Mouse (Mus musculus) gastrocnemius, postnatal 14 days (tissue): ENCODE measurements at regions not wholly inside any gene's neighbourhood (a gene's known extent, or its start where the extent isn't known, plus 50 kb on each side); places are given as distances from the start of the nearest gene placed in this dataset.
A peak's percentile ranks its signal among the peaks of the same experiment; 100 is the strongest.

ENCODE experiments used
- DNase-seq: peaks from one replicate; pipeline ENCODE4 v3.0.0; 2021; ENCODE audit warnings: mixed read lengths
- intact Hi-C: fragments of 180-260 bp; cut with DNase I; formaldehyde crosslinking; loops from one replicate; pipeline ENCODE4 v1.15.1; 2025; ENCODE audit warnings: low total_unique reads

DNA sequence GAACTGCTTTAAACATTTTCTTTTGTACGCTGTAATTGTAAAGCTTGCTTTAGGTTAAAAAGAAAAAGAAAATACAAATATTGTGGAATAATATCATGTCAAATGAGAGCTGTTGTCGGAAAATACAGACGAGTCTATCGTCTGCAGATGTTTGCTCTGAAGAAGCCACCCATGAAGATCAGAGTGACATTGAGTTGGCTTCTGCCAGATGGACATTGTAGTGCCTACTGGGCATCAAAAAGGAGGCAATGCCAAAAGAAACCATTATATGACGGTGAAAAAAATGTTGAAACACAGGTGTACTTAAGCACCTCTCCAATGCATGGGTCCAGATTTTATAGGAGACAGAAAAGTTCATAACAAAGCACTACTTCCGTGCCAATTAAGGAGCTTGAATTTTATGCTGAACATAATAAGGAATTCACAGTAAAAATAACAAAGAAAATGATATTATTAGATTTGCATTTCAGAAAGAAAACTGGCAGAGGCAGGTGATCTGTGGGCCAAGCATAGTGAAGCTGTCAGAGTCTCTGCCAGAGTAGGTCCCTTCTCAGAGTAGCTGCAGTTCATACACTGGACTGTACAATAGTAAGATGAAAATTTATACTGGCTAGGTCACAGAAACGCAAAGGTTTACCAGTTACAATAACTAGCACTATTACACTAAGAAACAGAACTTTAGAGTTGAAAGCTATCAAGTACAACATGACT lies 718.9 kb downstream of the Dach1 start:
- DNase-seq: no peak
- intact Hi-C loops: no loop called here

DNA sequence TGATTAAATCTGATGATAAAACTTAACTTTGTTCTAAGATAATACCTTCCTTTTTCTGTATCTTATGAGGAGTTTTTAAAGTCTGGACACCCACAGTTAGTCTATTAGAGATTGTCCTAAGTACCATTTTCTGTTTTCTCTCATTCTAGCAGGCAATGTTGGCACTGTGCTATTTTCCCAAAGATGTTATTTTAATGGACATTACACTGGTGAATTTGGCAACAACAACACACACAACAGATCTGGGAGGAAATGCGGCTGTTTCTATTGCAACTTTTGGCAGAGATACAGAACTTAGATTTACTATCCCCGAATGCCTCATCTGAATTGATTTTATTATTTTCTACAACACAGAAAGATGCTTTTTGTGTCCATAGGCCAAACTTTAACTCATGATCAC lies 720.9 kb downstream of the Dach1 start:
- intact Hi-C loops: no loop called here
- no peak for DNase-seq

DNA sequence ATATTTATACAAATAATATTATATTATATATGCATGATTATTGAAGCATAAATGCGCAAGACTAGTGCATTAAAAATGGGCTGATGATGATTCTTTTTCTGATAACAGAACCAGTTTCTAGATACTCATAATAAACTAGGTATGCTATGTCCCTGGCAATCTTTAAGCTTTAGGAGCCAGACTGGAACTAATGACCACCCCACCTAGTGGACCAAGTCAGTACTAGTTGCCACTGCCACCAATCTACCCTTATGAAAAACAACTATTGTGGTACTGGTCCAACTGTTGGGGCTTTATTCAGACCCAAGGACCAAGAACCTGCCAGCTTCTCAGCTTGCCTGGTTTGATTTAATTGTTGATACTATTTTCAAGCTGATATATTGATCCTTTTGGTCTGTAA lies 722.8 kb downstream of the Dach1 start:
- intact Hi-C loops: no loop called here
- no peak for DNase-seq

DNA sequence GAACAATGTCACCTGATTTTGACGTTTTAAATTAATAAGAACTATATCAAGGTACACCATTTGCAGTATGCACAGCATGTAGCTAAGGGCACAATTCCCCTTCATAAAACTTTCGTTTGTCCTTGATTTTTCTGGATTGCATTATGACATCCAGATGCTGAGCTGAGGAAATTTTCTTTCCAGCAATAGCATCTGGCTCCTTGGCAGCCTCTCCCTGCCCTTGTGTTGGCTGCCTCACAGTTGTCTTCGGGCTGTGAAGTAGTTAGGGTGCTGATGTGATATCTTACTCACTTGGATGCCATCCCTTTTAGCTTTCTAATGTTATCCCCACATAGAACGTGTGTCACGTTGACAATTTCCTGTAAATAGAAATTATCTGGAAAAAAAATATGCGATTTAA lies 729.2 kb downstream of the Dach1 start:
- intact Hi-C loops: no loop called here
- DNase-seq: peak; percentile 13

DNA sequence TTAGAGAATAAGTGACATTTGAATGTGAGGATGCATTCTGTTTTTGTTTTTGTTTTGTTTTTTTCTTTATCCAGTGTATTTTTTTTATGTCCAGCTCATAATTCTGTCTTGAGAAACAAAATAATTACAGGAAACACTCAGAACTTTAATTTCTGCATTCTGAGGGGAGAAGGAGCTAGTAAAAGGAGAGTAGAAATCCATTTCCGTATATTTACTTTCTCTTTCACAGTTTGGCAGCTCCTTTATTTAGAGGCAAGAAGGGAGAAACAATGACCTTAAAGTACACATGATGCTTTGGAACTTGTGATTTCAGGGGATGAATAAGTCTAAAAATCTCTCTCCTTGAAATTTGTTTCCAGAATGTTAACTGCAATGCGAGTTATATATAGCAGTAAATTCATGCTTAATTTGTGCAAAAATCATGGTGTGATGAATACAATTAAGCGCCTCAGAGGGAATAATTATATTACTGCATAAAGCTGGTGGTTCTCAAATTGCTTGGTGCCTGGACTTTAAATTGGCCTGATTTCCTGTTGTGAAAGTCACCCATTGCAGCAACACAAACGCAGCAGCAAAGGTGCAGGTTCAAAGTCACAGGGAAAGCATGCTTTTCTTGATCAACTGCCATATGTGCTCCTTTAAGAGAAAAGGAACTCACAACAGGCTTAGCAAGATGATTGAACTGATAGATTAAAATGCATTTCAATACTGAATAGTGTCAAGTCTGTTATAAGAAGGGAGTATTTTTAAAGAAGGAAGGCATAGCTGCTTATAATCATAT lies 733.9 kb downstream of the Dach1 start:
- DNase-seq: no peak
- intact Hi-C loops: no loop called here

DNA sequence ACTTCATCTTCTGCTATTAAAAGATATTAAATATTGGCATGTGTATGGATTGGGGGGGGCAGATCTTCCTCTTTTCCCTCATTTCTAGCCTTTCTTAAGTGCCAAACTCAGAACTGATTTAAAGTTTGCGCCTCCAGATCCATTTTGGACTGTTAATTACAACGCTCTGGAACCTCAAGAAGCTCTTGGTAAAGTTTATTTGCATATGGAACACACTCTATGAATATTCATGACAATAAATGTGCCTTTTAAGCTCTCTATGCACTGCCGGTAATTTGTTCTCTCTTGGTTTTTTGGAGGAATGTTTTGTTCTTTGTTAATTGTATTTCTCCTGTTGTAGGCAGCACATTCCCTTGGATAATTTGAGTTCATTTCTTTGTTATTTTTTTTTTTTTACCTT lies 738.3 kb downstream of the Dach1 start:
- no peak for DNase-seq
- intact Hi-C loops: no loop called here

DNA sequence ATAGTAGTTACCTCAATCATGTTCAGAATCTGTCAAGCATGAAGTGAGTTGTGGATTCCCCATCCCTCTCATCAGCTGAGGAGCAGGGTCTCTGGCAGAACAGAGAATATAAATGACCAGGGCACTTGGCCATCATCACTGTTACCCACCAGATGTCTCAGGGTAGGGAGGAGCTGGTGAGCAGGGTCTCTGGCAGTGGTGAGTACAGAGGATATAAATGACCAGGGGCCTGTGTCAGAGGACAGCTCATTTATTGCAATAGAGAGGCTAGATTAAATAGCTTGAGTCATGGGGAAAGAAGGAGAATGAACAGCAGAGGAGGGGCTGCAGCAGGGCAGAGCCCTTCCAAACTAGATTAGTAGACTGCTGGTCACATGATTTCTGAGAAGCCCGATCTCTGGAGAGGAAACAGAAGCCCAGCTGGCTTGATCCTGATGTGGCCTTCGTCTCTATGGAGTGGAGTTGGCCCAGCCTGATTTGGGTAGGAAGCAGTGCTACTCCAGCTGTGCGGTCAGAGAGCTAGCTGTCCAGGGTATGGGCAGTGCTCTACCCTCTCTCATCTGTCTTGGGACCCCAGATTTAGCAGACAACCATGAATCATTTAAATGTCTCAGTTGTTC lies 766.3 kb downstream of the Dach1 start:
- peak; percentile 6 for DNase-seq
- intact Hi-C loops: no loop called here

DNA sequence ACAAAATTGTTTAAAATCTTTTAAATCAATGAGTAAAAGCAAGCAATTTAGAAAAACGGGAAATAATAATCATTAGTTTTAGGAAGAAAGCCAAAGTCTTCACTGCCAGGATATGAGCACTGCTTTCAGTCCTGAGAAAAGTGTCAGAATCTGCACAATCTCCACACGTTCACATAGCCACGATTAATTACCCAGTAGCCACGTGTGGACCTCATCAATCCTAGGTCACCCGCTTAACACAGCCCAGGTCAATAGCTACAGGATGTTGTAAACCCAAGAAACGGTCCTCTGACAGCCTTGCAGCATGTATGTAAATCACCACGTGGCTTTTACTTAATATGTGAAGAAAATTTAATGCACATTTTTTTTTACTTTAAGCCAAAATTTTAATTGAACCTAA lies 773.2 kb downstream of the Dach1 start:
- no peak for DNase-seq
- intact Hi-C loops: no loop called here

DNA sequence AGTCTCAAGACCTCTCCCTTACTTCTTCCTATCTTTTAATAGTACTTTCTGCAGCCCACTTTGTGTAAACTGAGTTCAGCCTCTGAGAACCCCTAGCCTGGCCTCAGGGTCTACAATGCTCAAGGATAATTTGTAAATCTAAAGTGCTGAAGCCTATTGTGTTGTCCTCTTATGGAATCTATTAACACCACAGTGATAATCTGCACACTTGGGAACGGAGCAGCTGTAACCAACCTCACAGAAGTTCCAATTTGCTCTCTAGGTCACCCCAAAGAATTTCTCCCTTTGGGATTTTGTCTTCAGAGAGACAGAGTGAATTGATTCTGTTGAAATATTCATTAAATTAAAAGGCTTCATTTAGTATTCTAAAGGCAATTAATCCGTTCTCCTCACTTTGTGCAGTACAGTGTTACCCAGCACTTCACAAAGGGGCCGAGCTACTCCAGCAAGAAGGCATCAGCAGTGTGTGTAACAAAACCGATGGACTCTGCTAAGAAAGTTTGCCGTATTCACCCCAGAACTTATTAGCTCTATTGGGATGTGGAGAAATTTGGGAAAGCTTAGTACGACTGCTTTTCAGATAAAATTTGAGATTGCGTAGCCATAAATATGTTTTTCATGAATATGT lies 773.7 kb downstream of the Dach1 start:
- no peak for DNase-seq
- intact Hi-C loops: no loop called here

DNA sequence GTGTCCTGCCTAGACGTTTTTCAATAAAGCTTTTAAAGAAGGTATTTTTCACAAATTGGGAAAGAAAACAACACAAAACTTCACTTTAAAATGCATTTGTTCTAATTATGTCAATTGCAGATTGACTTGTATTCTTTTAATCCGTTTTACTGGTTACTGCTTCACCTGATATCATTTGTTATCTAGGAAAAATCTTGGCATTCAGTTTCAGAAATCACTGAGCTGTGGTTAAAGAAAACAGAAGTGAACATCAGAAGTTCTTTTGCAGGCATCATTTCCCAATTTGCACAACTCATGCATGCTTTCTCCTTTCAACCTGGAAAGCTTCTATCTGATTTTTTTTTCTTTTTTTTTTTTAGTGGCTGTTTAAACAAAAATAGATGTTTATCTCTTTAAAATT lies 780.6 kb downstream of the Dach1 start:
- no peak for DNase-seq
- intact Hi-C loops: no loop called here

DNA sequence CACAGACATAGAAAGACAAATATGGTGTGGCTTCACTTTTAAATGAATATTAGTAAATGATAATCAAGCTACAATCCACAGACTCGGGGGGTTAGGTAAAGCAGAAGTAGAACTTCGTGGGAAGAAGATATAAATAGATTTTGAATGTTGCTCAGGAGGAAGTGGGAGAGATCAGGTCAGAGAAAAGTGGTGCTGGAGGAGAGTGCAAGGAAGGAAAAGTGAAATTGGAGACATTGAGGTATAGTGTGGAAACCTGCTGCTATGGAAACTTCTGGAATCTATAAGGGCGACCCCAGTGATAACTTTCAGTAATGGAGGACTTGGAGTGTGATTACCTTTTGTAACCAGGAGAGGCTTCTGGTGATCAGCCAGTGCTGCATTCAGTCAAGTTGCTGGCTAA lies 789.4 kb downstream of the Dach1 start:
- DNase-seq: no peak
- intact Hi-C loops: no loop called here

DNA sequence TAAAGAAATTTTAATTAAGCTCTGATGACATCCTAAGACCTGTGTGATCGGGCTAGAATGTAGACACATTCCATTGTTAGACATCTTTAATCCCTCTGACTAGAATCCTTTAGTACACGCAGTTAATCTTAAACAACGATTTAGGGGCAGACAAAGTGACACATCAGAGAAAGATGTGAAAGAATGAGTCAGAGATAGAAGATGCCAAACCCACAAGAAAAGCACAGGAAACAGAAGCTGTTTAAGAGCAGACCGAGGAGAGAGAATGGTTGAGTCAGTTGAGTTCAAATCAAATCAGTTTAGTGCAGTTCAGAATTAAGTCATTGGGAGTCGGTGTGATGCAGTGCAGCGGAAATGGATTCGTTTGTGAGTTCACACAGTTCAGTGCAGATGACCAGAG lies 812.6 kb downstream of the Dach1 start:
- intact Hi-C loops: no loop called here
- no peak for DNase-seq

DNA sequence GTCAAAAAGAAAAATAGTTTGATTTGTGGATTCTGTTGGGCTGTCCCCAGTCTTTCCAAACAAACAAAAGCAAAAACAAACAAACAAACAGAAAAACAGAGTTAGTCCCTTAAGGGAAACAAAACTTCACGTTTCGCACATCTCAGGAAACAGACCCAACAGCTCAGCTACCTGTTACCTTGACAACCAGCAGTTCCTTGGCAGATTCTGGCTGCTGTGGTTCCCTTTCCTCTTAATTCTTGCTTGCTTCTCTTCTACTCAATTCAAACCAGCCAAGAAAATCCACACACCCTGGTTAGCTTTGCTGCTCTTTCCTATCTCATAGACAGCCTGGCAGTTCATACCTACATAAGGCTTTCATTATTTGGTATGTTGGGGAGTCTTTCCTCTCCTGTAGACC lies 821.6 kb downstream of the Dach1 start:
- intact Hi-C loops: no loop called here
- DNase-seq: no peak

DNA sequence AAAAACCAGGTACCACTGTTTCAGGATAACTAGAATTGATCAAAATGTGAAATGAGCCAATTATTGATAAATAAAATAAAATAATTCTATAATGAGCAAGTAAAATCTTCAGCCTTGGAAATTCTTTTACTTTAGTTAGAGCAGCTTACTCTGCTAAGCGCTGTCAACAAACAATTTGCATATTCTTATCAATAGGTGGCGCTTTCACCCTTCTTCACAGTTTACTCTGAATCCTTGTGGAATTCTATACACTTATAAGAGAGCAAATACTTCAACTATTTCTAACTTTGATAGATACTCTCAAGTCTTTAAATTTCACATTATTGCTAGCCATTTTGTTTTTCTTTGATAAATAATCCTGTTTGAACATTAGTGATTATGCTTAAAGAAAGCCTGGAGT lies 812.5 kb upstream of the Klhl1 start:
- intact Hi-C loops: no loop called here
- no peak for DNase-seq

DNA sequence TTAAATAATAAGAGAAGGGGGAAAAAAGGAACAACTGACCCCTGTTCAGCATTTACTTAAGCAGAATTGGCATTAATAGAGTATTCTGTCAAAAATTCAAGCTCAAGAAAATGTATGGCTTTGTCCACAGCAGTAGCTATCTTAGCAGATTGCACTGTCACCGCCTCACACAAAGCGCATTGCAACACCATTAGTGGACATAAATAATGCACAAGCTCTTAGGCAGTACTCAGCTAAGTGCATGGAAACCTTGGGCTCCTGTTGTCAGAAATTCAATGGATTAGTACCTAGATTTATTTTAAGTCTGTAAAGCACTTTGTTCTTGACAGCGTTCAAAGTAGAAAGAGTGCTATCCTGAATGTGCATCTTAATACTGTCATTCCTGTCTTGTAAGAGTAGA lies 811.1 kb upstream of the Klhl1 start:
- intact Hi-C loops: loop anchor here (10.0 kb wide), 1 partner anchor 855 kb away; no protein-coding TSS in a partner anchor

DNA sequence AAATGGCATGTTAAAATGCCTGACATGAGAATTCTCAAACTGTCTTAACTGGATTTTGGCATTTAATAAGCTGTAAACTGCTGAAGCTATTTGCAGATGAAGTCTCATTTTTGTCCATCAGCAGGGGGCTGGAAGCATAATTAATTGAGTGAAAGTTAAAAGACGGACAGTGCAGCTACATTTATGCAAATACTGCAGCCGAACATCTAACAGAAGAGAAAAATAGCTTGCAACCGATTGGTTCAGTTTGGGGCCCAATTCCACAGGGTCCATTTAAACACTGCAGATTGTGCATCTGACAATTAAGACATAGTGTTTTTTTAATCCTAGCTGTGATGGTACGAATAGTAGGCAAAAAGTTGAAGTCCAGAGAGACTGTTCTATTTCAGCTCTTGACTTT lies 774.2 kb upstream of the Klhl1 start:
- DNase-seq: no peak
- intact Hi-C loops: no loop called here

More for the DNA sequence above, 811.1 kb upstream of the Klhl1 start:
- DNase-seq: no peak

DNA sequence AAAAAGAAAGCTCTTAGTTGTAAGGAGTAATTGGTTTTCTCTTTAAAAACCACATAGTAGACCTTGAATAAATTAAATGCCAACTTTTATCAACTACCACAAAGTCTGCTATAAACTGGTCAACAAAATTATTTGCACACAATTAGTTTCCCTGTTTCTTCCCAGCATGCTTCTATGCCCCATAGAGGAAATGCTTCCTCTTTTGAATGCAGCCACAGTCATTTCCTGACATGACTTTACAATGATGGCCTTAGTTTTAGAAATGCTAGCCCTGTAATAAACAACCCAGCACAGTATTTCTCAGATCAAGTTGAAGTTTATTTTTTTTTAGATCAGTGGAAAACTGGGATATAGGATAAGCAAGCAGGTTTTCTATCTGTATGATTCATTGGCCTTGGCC lies 768.5 kb upstream of the Klhl1 start:
- no peak for DNase-seq
- intact Hi-C loops: no loop called here

DNA sequence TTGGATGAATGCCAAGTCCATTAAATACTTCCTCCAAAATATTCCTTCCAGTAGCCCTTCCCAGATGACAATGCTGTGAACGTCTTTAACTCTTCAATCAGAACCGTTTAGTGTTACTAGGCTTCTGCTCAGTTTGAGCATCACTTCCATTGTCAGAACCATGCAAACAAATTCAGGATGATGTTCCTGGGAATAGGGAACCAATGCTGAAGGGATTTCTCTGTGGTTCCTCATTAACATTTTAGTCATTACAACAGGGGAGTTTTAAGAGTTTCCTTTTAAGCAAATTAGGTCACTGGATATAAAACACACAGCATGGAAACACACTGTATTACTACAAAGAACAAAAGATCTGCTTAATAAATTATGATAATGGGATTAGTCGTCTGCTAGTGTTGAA lies 739.6 kb upstream of the Klhl1 start:
- intact Hi-C loops: no loop called here
- DNase-seq: no peak
